Mouse (Mus musculus) kidney, embryonic 15.5 days (tissue): Measurements from ENCODE around the gene Nanog. TPM values are rescaled to one million over a fixed set of nuclear protein-coding genes. Genes with fewer than 3 reads are reported as not detected.
A peak's percentile ranks its signal among the peaks of the same experiment; 100 is the strongest.

Source experiments
- ATAC-seq: fragments of 200-750 bp; cut with Nextera tagmentation; replicated peaks from 2 replicates; pipeline ENCODE4 v1.8.0; 2017; ENCODE audit warnings: moderate TSS enrichment; ENCODE audit not compliant: low FRiP score
- H3K27ac ChIP-seq: fragments of 300-500 bp; sonication (generic); 2 replicates; pipeline ENCODE4 v1.5.1; 2015; ENCODE audit warnings: mild to moderate bottlenecking, inconsistent platforms
- H3K27me3 ChIP-seq: fragments of 300-500 bp; sonication (generic); 2 replicates; pipeline ENCODE4 v1.6.1; 2015; ENCODE audit warnings: inconsistent platforms
- H3K36me3 ChIP-seq: fragments of 300-500 bp; sonication (generic); 2 replicates; pipeline ENCODE4 v1.6.1; 2015; ENCODE audit warnings: inconsistent platforms
- H3K4me1 ChIP-seq: fragments of 300-500 bp; sonication (generic); 2 replicates; pipeline ENCODE4 v1.6.1; 2015; ENCODE audit warnings: inconsistent platforms
- H3K4me2 ChIP-seq: fragments of 300-500 bp; sonication (generic); 2 replicates; pipeline ENCODE4 v1.6.1; 2015; ENCODE audit warnings: moderate library complexity, mild to moderate bottlenecking, inconsistent platforms
- H3K4me3 ChIP-seq: fragments of 300-500 bp; sonication (generic); replicated peaks from 2 replicates; pipeline ENCODE4 v1.5.1; 2015; ENCODE audit warnings: mild to moderate bottlenecking, inconsistent platforms
- H3K9ac ChIP-seq: fragments of 300-500 bp; sonication (generic); 2 replicates; pipeline ENCODE4 v1.6.1; 2015; ENCODE audit warnings: mild to moderate bottlenecking, inconsistent platforms
- H3K9me3 ChIP-seq: fragments of 300-500 bp; sonication (generic); replicated peaks from 2 replicates; pipeline ENCODE4 v1.6.1; 2016; ENCODE audit warnings: inconsistent platforms
- WGBS: fragments of 180-500 bp; shearing (Covaris S2); methylation state at CpG from one replicate; pipeline ENCODE4 v1.1.7; 2015; ENCODE audit warnings: mixed read lengths; 5-methylcytosine and 5-hydroxymethylcytosine counted together
- polyA plus RNA-seq: library from polyadenylated mRNA; unstranded; fragments of >200 nt; fragmentation: Nextera tagmentation; extraction: Ambion mirVana; gene quantifications from 2 replicates; pipeline ENCODE4 v1.2.1, GENCODE M21; 2015

Nanog gene
- polyA plus RNA-seq, 1 experiment from 2014 or later, result 0.14 TPM

DNA sequence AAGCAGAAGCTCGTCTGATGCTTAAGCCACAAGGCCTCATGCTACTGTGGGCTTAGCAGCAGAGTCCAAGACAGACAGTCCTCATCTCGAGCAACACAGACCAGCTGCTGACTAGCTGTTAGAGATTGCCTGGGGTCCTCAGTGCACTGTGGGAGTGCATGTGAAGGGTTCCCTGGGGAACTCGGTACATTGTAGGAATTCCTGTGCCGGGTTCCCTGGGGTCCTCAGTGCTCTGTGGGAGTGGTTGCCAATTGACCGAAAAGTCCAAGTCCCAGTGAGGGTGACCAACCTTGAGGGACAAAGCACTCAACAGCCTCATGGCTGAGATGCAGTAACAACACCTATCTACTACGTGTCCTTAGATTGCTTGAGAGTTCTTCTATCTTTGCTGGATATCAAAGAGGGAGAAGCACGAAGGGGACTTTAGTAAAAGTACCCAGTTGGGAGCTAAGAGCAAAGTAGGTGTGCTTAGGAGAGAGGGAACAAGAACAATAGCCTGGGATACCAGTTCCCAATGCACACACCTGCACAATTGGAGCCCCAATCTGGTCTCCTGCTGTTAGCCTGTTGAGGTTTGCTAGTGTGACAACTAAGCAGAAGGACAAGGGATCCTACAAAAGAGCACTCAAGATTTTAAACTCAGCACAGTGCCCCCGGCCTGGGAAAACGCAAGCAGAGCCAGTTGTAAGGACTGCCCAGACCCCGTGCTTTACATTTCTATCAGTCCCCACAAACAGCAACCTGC, 37.4 kb downstream of the Nanog start:
- Histone ChIP-seq H3K36me3 (no peaks in the 10 kb centered on the region), H3K4me3 (no peak overlapping the region), H3K9me3 (no peaks in the 10 kb centered on the region), H3K4me1 (peaks cover 25% of the 10 kb centered on the region), H3K9ac (no peak overlapping the region), H3K27ac (no peak overlapping the region), H3K4me2 (no peak overlapping the region), H3K27me3 (peaks cover 63% of the 10 kb centered on the region)
- WGBS, result 42% methylated on average over 10 of the region's 10 CpGs
- no peak for ATAC-seq

DNA sequence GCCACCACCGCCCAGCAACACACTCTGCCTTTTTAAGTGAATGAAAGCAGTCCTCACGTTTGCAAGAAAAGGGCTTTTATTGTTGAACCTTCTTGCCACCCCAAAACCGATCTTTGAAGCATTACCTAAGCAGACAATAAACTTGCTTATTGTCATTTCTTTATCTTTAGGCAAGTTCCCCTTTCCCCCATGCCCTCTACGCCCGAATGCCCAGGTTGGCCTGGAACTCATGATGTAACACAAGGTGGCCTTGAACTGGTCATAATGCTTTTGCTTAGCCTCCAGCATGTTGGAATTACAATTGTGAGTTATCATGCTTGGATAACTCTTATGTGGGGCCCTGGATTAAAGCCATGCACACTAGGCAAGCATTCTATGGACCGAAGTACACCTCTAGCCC, 43.3 kb downstream of the Nanog start:
- Histone ChIP-seq H3K27me3 (peaks cover 9% of the 10 kb centered on the region; the same call in 1 of the 2 replicates), H3K27ac (no peak overlapping the region), H3K9ac (no peak overlapping the region), H3K4me2 (no peak overlapping the region), H3K4me1 (no peaks in the 10 kb centered on the region), H3K36me3 (no peaks in the 10 kb centered on the region), H3K4me3 (no peak overlapping the region), H3K9me3 (no peaks in the 10 kb centered on the region)
- 81% methylated on average over 6 of the region's 6 CpGs for WGBS
- no peak for ATAC-seq

DNA sequence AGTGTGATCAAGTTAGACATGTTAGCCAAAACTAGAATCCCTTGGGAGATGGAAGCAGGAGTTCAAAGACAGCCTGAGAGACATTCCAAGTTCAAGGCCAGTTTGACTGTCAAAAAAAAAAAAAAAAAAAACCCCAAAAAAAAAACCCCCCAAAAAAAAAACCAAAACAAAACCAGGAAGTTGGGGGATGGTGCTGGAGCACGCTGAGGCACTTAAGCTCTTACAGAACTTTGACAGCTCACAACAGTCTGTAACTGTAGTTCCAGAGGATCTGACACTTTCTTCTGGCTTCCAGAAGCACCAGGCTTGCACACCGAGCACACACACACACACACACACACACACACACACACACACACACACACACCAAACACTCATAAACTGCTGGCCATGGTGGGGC, 48.6 kb downstream of the Nanog start:
- 35% methylated on average over 1 of the region's 2 CpGs for WGBS
- no peaks in the 10 kb centered on the region for H3K36me3 ChIP-seq
- no peaks in the 10 kb centered on the region for H3K9me3 ChIP-seq
- no peaks in the 10 kb centered on the region for H3K27me3 ChIP-seq
- no peak overlapping the region for H3K9ac ChIP-seq
- H3K27ac ChIP-seq, result no peak overlapping the region
- no peak for ATAC-seq
- no peak overlapping the region for H3K4me2 ChIP-seq
- no peaks in the 10 kb centered on the region for H3K4me1 ChIP-seq
- no peak overlapping the region for H3K4me3 ChIP-seq

DNA sequence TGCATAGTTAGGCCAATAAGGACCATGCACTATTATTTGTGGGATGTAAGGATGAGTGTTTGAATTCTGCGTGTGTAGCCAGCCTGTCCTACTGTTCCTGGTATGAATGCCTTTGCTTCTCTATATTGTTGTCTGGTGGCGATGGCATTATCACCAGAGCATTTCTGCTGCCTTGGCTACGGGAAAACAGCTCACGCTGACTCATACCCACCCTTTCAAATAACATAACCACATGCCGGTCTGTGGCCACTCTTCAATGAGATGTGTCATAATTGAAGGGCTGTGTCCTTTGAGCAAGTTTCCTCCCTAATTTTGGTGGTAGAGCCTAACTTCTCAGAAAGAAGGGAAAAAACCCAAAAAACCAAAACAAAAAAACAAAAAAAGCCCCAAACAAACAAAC, 51.4 kb downstream of the Nanog start:
- peaks cover 13% of the 10 kb centered on the region for H3K27me3 ChIP-seq
- WGBS, result 85% methylated on average over 5 of the region's 5 CpGs
- H3K27ac ChIP-seq, result no peak overlapping the region
- H3K4me2 ChIP-seq, result no peak overlapping the region
- no peaks in the 10 kb centered on the region for H3K36me3 ChIP-seq
- H3K9ac ChIP-seq, result no peak overlapping the region
- ATAC-seq, result no peak
- no peak overlapping the region for H3K4me3 ChIP-seq
- no peaks in the 10 kb centered on the region for H3K4me1 ChIP-seq
- no peaks in the 10 kb centered on the region for H3K9me3 ChIP-seq

DNA sequence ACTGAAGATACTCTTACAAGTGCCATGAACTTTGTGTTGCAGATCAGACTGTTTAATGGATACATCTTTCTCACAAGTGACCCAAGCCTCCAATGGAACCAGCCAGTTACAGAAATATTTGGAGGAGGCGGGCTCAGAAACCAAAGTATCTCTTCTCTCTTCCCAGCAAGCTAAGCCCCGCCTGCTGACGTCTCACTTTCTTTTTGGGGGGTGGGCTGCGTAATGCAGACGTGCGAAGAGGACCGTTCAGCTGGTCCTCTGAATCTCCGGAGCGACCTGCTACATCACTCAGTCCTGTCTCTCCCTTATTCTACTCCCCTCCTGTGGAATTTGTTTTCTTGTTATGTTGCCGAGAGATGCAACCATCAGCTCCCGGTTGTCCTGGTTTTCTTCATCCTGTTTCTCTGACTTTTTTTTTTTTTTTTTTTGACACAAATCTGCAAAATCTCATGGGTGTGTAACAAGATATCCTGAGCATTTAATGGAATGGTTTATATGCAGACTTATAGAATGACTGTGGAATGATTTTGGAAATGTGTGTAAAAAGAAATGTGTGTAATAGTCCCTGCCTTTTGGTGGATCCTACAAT, 53.8 kb downstream of the Nanog start:
- Histone ChIP-seq H3K4me3 (peak overlapping the region; percentile 42), H3K36me3 (no peaks in the 10 kb centered on the region), H3K9me3 (no peaks in the 10 kb centered on the region), H3K4me1 (peaks cover 17% of the 10 kb centered on the region), H3K9ac (no peak overlapping the region), H3K27me3 (peaks cover 33% of the 10 kb centered on the region), H3K27ac (no peak overlapping the region), H3K4me2 (peak overlapping the region; percentile 50)
- WGBS, result under 1% methylated on average over 11 of the region's 11 CpGs
- ATAC-seq, result peak; percentile 74; the same call in 1 of the 2 replicates

DNA sequence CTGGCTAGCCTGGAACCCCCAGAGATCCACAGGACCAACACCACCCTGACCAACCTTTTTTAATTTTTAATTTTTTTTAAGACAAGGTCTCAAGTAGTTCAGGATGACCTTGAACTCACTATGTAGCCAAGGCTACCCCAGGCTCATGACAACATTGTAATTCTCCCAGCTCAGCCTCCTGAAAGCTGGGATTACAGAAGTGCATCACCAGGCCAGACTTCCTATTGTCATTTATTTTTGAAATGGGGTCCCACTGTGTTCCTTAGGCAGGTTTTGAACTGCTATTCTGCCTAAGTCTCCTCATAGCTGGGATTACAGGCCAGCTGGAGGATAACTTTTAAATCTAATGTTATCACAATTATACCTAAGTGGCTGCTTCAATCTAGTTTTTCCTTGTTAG, 54.6 kb downstream of the Nanog start:
- Histone ChIP-seq H3K9ac (no peak overlapping the region), H3K4me3 (no peak overlapping the region), H3K4me1 (peaks cover 17% of the 10 kb centered on the region), H3K9me3 (no peaks in the 10 kb centered on the region), H3K27ac (no peak overlapping the region), H3K36me3 (no peaks in the 10 kb centered on the region), H3K4me2 (no peak overlapping the region), H3K27me3 (peaks cover 36% of the 10 kb centered on the region)
- ATAC-seq, result no peak

DNA sequence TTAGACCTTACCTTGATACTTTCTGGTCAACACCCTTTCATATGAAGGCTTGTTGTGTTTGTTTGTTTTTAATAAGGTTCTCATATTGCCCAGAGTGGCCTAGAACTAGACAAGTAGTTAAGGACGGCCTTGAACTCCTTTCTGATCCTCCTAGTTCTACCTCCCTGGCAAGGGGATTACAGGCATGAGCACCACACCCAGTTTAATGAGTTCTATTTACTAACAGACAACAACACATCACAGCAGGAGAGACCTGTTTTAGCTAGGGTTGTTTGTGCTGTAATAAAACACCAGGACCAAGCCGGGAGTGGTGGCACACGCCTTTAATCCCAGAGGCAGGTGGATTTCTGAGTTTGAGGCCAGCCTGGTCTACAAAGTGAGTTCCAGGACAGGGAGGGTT, 55.2 kb downstream of the Nanog start:
- Histone ChIP-seq H3K9me3 (no peaks in the 10 kb centered on the region), H3K27ac (no peak overlapping the region)

DNA sequence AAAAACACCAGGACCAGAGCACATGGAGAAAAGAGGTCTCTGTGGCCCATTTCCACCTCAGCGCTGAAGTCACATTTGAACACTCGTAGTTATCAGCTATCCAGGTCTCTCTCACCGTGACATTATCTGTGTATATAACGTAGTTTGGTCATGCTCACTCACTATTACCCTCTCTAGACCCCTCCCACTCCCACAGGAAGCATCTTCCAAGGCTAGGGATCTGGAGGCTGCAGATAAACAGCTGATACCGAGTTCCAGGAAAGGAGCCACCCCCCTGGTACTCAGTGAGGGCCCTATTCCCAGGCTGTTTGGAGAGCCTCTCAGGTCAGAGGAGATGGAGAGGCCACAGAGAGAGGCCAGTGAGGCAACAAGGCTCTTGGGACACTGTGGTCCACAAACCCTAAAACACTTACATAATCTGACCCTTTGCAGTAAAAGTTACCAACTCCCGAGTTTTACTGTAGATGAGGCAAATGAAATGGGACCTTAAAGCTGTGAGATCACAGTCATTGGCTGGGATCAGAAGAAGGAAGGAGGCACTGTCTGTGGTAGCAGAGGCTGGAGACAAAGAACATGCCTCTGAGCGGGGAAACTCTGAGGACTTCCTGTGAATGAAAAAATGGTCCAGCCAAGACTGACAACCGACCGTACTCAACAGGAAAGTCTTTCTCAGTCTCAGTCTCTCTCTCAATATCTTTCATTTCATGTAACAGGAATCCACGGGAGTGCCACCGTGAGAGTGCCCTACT, 55.8 kb downstream of the Nanog start:
- ATAC-seq, result peak; percentile 19; the same call in 1 of the 2 replicates
- no peaks in the 10 kb centered on the region for H3K9me3 ChIP-seq
- no peak overlapping the region for H3K27ac ChIP-seq
- H3K4me2 ChIP-seq, result no peak overlapping the region
- peaks cover 17% of the 10 kb centered on the region for H3K4me1 ChIP-seq
- 71% methylated on average over 11 of the region's 11 CpGs for WGBS
- H3K36me3 ChIP-seq, result no peaks in the 10 kb centered on the region
- H3K27me3 ChIP-seq, result peaks cover 36% of the 10 kb centered on the region
- H3K9ac ChIP-seq, result no peak overlapping the region
- no peak overlapping the region for H3K4me3 ChIP-seq

More for the DNA sequence above, 55.2 kb downstream of the Nanog start:
- no peak for ATAC-seq
- Histone ChIP-seq H3K9ac (no peak overlapping the region), H3K36me3 (no peaks in the 10 kb centered on the region), H3K27me3 (peaks cover 36% of the 10 kb centered on the region), H3K4me2 (no peak overlapping the region), H3K4me1 (peaks cover 17% of the 10 kb centered on the region), H3K4me3 (no peak overlapping the region)
- 63% methylated on average over 3 of the region's 3 CpGs for WGBS

DNA sequence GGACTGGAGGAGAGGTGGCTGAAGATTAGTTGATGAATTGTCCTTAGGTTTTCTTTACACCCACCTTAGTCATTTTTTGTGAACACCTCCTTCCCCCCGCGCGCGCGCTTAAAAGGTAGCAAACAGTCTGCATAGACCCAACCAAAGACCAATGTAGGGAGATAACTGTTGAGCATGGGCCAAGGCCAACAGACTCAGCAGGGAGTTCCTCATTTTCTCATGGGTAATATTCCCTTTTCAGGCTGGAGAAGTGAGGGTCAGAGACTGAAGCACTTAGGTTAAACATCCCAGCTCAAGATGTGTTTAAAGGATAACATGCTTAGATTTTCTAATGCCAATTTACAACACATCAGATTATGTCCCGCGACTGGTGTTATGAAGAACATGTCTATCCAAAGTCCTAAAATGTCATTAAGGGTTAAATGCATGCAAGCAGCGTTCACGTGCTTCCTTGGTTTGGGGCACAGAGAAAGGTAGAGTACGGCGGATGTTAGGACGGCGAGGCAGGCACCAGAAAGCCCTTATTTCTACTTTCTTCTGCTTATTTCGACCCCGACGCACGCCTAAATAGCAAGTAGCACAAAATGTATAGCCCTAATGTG, 56.7 kb downstream of the Nanog start:
- H3K36me3 ChIP-seq, result no peaks in the 10 kb centered on the region
- ATAC-seq, result no peak
- peak overlapping the region; percentile 42 for H3K4me3 ChIP-seq
- no peak overlapping the region for H3K9ac ChIP-seq
- no peaks in the 10 kb centered on the region for H3K9me3 ChIP-seq
- peaks cover 36% of the 10 kb centered on the region for H3K27me3 ChIP-seq
- H3K4me2 ChIP-seq, result peak overlapping the region; percentile 79
- peaks cover 17% of the 10 kb centered on the region for H3K4me1 ChIP-seq
- WGBS, result 31% methylated on average over 17 of the region's 17 CpGs
- H3K27ac ChIP-seq, result no peak overlapping the region

Other genes with a start within 250 kb of the Nanog start
- 15.3 and 16.2 TPM in 2 replicates for gene Rimklb, start 208.7 kb upstream of the Nanog start, polyA plus RNA-seq
- gene Mfap5, start 201.6 kb upstream of the Nanog start, polyA plus RNA-seq, result 23.4 and 32.8 TPM in 2 replicates
- not detected in 2 replicates for gene Aicda, start 153.7 kb upstream of the Nanog start, polyA plus RNA-seq
- 3.3 and 4.3 TPM in 2 replicates for gene Apobec1, start 105.0 kb upstream of the Nanog start, polyA plus RNA-seq
- not detected in 2 replicates for gene Gdf3, start 97.4 kb upstream of the Nanog start, polyA plus RNA-seq
- gene Dppa3, start 81.1 kb upstream of the Nanog start, polyA plus RNA-seq, result not detected in 2 replicates
- 7.8 and 10.4 TPM in 2 replicates for gene Slc2a3, start 94.2 kb downstream of the Nanog start, polyA plus RNA-seq
- 6.0 and 6.3 TPM in 2 replicates for gene Foxj2, start 112.4 kb downstream of the Nanog start, polyA plus RNA-seq
- gene C3ar1, start 148.7 kb downstream of the Nanog start, polyA plus RNA-seq, result 1.9 and 2.1 TPM in 2 replicates
- gene Necap1, start 167.0 kb downstream of the Nanog start, polyA plus RNA-seq, result 53.1 and 55.9 TPM in 2 replicates
- gene Clec4a1, start 214.4 kb downstream of the Nanog start, polyA plus RNA-seq, result 3.8 and 4.2 TPM in 2 replicates
- 2.8 and 4.0 TPM in 2 replicates for gene Clec4a3, start 245.0 kb downstream of the Nanog start, polyA plus RNA-seq